ENCODE assay signal across 19 mouse cellular contexts in genomic region chr14:79619802-79620201, GRCm38 (mm10). TPM values are rescaled to one million over a fixed set of nuclear protein-coding genes. Genes with fewer than 3 reads are reported as not detected.
"Had no signal": no experiment of that assay in that cellular context is flagged by ENCODE, and none has a peak within 500 bp of the region (broad histone marks: within the 10 kb centered on the region; RNA-seq: fewer than 3 reads in every experiment).

No protein-coding gene starts in this region.

- DNase-seq: retina, postnatal 1 day; right cerebral cortex, adult 18-20 months; right cerebral cortex, postnatal 14 days; right cerebral cortex, postnatal 25 days; right cerebral cortex, postnatal 4 days; spleen, adult 18-20 months; thymus, adult 18-20 months; thymus, adult 2 months; thymus, postnatal 14 days; thymus, postnatal 25 days; thymus, postnatal 36 days; thymus, postnatal 4 days had no signal

- H3K4me2 ChIP-seq: neural tube, embryonic 13.5 days; neural tube, embryonic 15.5 days; stomach, embryonic 15.5 days had no signal

- H3K4me1 ChIP-seq: neural tube, embryonic 13.5 days; neural tube, embryonic 15.5 days; stomach, embryonic 15.5 days had no signal

- H3K27ac ChIP-seq: neural tube, embryonic 13.5 days; neural tube, embryonic 15.5 days; stomach, embryonic 15.5 days; stomach, postnatal 0 days had no signal

- H3K4me3 ChIP-seq: neural tube, embryonic 13.5 days; neural tube, embryonic 15.5 days; stomach, embryonic 15.5 days had no signal

- H3K27me3 ChIP-seq: neural tube, embryonic 13.5 days; neural tube, embryonic 15.5 days; stomach, embryonic 15.5 days had no signal

- H3K9ac ChIP-seq: neural tube, embryonic 13.5 days; neural tube, embryonic 15.5 days; stomach, embryonic 15.5 days had no signal

- H3K9me3 ChIP-seq: neural tube, embryonic 13.5 days; neural tube, embryonic 15.5 days; stomach, embryonic 15.5 days had no signal

RNA-seq across cellular contexts. Expression of gene Cnmd, which starts 42.2 kb away (rescaled TPM):
- total RNA-seq: neutrophil, adult 5-6 weeks had no signal
- polyA plus RNA-seq: small intestine, adult 2 months; spleen, adult 2 months had no signal
